Mouse (Mus musculus): ENCODE measurements around the gene Ninj2.

DNA sequence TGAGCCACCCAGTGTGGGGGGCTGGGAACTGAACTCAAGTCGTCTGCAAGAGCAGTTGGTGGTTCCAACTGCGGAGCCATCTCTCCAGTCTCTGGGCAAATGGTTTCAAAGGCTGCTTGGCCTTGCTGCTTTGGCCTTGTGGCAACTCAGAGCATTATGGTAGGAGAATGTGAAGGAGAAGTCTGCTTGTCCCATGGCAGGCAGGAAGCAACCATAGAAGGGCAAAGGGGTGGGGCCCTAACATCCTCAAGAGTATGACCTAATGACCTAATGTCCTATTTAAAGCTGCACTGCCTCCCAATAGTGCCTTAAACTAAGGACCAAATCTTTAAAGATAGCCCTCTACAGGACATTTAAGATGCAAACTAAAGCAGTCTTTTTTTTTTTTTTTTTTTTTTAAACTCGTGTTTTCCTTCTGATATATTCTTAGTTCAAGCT, 58.5 kb downstream of the Ninj2 start:
- TF ChIP-seq CTCF (IDR thresholded peaks at IDR 0.05; ENCODE audit: control insufficient read depth, insufficient read depth, insufficient read length): no peak
- no peak for TF ChIP-seq USF1 (IDR thresholded peaks at IDR 0.05; ENCODE audit: low read depth)
- no peak for TF ChIP-seq MYOG (IDR thresholded peaks at IDR 0.05; ENCODE audit: control insufficient read depth, extremely low read depth, insufficient read length)
- TF ChIP-seq FOSL1 (IDR thresholded peaks at IDR 0.05; ENCODE audit: insufficient read depth, low read length, poor library complexity, severe bottlenecking): no peak
- no peak for TF ChIP-seq CEBPB (IDR thresholded peaks at IDR 0.05; ENCODE audit: low read depth)
